Mouse (Mus musculus) hindbrain, embryonic 12.5 days (tissue): Measurements from ENCODE around the gene Tmem218. TPM values are rescaled to one million over a fixed set of nuclear protein-coding genes. Genes with fewer than 3 reads are reported as not detected.

ENCODE experiments used
- polyA plus RNA-seq: library from polyadenylated mRNA; unstranded; fragments of >200 nt; fragmentation: Nextera tagmentation; extraction: Ambion mirVana; gene quantifications from 2 replicates; pipeline ENCODE4 v1.2.1, GENCODE M21; 2016

The Tmem218 gene
- polyA plus RNA-seq, 1 experiment from 2014 or later, result 12.7 TPM

Other genes starting within 250 kb of the Tmem218 start
- gene Pknox2, start 60.8 kb upstream of the Tmem218 start, polyA plus RNA-seq, result 29.6 and 38.0 TPM in 2 replicates
- 1.7 TPM in 2 replicates for gene Slc37a2, start 47.5 kb downstream of the Tmem218 start, polyA plus RNA-seq
- 8.2 and 10.5 TPM in 2 replicates for gene Ccdc15, start 140.2 kb downstream of the Tmem218 start, polyA plus RNA-seq
- 0.26 and 0.36 TPM in 2 replicates for gene Hepacam, start 159.1 kb downstream of the Tmem218 start, polyA plus RNA-seq
- gene Robo4, start 193.7 kb downstream of the Tmem218 start, polyA plus RNA-seq, result 8.0 and 12.0 TPM in 2 replicates
- gene Robo3, start 225.0 kb downstream of the Tmem218 start, polyA plus RNA-seq, result 155 and 187 TPM in 2 replicates